Mouse (Mus musculus) left cerebral cortex, postnatal 10 days (tissue): Measurements from ENCODE around the gene Ell. TPM values are rescaled to one million over a fixed set of nuclear protein-coding genes. Genes with fewer than 3 reads are reported as not detected.

ENCODE experiments used
- DNase-seq, 2 experiments: peaks; one replicate each; pipeline ENCODE4 v3.0.0; 2021 to 2022; ENCODE audit warnings: low spot score in 2 of 2, mixed read lengths in 1 of 2; ENCODE audit errors: extremely low spot score in 1 of 2
- intact Hi-C: fragments of 180-260 bp; cut with DNase I; formaldehyde crosslinking; loops from one replicate; pipeline ENCODE4 v1.15.1; 2025
- total RNA-seq, 2 experiments: library from RNA; stranded (reverse); gene quantifications; 2 replicates each; pipeline ENCODE4 v1.2.3; 2021

The Ell gene
- total RNA-seq, 2 experiments from 2014 or later, result 15.1 to 18.5 TPM

DNA sequence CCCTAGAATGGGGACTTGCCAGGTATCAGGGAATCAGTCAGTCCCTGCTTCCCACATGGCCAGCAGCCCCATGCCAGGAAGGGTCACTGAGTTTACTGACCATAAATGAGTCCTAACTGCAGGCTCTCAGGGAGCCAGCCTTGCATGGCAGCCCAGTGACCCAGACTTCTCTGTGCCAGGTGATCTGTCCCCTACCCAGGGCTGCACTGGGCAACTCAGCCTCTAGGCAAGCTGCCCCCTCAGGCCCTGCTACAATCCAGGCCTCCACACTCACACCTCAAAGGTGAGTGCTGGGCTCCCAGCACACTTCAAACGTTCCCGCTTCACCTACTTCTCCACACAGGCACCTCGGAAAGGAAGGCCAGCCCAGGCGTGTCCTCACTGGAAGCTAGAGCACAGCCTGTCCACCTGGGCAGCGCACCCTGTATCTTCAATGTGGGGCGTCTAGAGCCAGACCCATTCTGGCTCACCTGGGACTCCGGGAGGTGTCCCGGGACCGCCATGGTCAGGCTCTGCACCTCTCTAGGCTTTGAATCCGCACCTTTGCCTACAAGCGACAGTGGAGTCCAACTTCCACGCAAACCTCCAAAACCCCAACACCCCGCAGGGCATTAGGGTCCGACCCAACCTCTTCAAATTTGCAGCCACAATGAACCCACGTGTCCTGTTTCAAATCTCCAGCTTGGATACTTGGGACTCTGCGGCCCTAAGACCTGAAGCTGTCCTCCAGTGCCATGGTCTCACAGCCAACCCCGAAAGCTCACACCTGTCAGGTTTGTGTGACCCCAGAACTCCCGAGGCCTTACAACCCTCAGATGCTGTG, 67.7 kb downstream of the Ell start:
- no peak for DNase-seq
- intact Hi-C loops, result no loop called here

DNA sequence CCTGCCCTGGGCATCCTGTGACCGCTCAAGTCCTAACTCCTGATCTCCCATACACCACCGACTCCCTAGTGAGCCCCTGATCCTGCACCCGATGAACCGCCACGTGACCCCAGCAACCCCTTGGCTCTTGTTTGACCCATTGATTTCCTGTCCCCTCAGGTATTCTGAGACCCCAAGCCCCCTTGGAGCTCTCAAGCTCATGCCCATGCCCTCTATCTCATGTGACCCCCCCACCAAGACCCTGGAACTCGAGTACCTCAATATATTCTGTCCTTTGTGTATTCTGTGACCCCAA, 68.3 kb downstream of the Ell start:
- no peak for DNase-seq
- intact Hi-C loops, result no loop called here

DNA sequence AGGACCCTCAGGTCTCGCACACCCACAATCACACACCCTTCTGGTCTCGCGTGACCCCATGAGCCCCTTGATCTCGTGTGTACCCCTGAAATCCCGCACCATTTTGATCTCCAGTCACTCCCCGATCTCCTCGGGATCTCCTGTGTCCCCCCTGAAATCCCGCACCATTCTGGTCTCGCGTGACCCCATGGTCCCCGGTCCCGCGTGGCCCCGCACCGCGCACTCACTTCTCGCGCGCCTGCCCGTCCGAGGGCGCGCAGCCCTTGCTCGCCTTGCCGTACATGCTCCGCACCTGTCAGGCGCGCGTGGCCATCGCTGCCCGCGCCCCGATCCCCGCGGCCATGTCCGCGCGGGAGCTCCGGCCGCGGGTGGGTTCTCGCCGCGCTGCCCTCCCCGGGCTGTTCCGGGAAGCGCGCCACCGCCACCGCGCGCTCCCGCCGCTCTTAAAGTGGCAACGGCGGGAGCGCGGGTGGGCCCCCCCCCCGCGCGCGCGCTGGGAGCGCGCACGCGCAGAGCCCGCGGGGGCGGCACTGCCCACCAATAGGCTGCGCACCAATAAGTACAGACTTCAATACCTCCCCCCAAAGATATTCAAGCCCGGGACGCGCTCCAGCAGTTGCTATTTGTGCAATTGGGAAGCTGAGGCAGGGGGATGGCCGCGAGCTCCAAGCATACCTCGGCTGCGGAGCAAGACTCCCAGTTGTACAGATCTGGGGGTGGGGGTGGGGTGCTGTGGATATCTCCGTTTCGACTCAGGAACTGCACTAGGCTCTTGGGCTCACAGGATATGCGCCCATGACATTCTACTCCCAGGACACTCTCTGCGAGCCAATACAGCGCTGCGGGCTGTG, 68.9 kb downstream of the Ell start:
- intact Hi-C loops, result no loop called here
- DNase-seq, result peak in 1 of 2 experiments; percentile 83

DNA sequence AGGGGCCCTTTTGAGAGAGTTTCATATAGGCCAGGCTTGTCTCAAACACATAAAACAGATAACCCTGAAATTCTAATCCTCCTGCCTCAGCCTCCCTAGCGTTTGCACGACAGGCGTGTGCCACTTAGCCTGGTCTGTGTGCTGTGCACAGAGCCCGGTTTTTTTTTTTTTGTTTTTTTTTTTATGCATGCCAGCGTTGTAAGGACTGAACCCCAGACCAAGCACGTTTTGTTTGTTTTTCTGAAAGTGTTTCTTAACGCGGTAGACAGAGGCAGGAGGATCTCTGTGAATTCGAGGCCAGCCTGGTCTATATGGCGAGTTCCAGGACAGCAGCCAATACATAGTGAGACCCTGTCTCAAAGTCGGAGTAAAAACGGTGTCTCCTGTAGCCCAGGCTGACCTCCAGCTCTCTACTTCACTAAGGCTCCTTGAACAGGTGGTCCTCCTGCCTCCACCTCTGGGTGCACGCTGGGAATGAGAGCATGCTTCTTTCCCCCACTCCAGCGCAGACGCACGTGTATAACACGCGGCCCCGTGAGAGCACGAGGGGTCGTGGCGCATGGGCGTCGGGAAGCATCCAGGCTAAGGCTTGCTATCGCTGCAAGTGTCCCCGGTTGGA, 69.6 kb downstream of the Ell start, which contains the start of gene Ssbp4:
TSS of gene Ssbp4 (minus strand) at position 124 of the 619 bp plus-strand sequence.
- DNase-seq, result no peak
- intact Hi-C loops, result no loop called here

DNA sequence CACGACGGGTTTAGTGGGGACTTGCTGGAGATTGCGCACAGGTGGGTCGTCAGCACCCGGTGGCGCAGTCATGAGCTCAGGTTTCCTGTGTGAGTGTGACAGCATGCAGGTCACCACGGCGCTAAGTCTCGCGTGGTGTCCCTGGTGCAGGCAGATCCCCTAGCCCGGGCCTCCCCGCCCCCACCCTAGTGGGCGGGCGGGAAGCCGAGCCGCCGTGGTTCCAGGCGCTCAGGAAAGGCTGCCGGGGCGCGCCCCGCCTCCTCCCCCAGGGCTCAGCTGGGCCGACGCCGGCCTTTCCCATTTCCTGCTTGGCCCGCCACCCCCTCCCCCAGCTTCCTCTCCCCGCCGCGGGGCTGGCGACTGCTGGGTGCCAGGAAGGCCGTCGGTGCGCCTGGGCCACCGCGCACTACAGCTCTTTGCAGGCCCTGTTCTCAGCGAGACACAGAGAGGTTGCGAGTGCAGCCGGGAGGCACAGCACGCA, 70.2 kb downstream of the Ell start:
- intact Hi-C loops, result no loop called here
- DNase-seq, result peak; percentile 54 to 97

DNA sequence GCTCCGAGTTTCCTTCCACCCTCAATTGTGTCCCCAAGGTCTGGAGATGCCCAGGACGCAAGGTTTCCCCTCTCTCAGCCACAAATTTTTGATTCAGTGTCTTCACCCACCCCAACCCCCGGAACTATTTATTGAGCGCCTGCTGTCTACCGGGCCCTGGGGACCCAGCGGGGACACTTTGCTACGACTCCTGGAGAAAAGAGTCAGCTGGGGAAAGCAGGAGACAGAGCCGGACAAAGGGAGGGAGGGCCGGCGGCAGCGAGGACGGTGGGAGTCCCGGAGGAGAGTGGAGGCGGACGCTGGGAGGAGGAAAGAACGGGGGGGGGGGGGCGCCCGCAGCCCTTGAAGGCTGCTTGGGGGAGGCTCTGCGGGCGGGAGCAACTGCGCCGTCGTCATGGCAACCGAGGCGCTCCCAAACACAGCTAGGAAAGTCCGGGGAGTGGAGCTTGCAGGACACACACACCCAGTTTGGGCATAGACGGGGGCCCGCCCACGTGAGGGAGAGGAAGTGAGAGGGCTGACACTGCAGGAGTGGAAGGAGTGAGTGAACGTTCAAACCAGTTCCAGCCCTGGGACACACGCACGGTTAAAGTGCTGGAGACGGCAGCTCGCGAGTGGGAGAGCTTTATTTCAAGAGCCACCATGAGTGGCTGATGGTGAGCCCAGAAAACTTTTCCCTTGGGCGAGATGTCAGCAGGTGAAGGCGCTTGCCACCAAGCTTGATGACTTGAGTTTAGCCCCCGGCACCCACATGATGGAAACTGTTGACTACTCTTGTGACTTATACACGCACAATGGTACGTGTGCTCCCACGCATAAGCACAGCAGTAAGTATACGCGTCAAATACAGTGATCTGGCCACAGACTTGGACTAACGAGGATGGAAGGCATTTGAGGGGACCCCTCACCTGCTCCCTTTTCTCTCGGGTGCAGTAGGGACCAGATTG, 70.9 kb downstream of the Ell start:
- intact Hi-C loops, result no loop called here
- DNase-seq, result peak; percentile 86 to 97

DNA sequence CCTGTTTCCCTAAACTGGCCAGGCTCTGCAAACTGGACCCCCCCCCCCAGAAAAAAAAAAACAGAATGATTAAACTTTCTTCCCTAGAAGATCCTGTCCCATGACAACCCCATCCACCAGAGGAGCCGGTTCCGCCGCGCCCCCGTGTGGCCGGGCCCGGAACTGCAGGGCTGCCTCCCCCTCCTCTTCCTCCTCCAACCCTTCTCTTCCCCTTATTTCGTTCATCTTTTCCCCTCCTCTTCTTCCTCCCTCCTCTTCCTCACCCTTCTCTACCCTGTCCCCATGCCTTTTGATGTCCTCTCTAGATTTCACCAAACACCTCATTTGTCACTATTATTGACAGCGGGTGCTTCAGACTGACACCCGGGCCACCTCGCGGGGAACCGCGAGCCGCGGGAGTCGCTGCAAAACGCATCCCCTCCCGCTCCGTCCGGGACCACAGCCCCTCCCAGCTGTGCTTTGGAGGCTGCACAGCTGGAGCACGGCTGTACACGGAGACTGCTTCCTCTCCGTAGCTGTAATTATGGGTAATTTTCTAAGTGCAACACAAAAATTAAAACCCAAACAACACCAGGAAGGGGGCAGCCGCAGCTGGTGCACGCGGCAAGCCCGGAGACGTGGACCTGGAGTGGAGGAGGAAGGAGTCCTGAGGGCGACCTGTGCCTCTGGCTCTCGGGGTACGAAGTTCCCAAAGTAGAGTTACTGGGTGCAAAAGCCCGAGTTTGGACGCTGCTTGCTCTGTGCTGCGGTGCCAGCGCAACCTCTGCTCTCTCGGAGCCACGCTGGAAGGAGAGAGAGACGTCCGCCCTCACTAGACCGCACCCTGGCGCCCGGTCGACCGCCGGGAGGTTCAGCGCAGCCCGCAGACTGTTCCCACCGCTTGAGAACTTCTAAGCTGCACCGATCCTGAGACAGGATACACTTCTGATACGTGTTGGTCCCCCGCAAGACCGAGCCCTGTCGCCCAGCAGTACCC, 71.8 kb downstream of the Ell start:
- peak; percentile 62 to 88 for DNase-seq
- intact Hi-C loops, result no loop called here

DNA sequence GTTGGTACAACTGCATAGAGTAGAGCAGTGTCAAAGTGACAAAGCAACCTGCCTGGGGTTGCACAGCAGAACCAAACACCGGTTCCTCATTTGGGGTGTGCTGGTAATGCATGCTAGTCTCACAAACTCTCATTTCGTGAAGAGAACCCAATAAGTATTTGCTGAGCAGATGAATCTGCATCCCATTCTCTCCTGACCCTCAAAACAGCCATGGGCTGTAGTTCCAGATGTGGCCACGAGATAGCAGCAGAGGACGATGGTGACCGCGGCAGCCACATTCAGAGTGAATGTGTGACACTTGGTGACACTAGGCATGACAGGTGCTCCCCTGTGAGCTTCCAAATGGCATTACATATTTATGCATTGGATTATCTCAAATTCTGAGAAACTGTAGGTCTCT, 72.6 kb downstream of the Ell start:
- intact Hi-C loops, result no loop called here
- peak; percentile 81 to 87 for DNase-seq

DNA sequence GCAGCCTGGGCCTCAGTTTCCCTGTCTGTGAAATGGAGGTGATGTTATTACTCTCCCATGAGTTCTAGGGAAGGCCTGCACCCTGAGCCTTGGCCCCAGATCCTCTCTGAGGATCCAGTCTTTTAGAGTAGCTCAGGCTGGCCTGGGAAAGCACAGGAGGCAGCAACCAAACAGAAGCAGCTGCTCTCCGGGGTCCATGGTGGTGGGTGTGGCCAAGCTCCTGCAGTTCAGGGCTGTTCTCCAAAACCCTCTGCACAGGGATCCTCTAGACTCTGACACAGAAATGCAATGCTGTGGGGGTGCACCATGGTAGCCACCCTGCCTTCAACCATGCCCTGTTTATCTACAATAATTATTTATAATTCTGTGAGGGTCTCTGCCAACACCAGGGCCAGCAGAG, 74.5 kb downstream of the Ell start:
- intact Hi-C loops, result no loop called here
- DNase-seq, result no peak

DNA sequence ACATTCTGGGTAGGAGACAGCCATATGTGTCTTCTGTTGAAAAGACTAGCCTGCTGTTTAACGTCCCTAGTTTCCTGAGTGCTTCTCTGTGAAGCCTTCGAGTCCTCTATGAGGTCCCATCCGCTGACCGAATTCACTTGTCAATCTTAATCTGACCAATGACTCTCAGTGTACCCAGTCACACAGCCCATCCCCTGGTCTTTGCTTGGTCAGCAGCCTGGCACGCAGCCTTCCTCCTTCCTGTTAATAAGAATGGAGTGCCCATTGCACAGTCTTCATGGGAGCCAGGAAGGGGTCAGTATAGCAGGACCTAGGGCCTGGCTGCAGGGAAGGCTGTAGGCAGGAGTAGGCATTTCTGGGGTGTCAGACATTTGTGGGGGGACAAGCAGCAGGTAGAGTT, 75.2 kb downstream of the Ell start:
- no peak for DNase-seq
- intact Hi-C loops, result no loop called here

DNA sequence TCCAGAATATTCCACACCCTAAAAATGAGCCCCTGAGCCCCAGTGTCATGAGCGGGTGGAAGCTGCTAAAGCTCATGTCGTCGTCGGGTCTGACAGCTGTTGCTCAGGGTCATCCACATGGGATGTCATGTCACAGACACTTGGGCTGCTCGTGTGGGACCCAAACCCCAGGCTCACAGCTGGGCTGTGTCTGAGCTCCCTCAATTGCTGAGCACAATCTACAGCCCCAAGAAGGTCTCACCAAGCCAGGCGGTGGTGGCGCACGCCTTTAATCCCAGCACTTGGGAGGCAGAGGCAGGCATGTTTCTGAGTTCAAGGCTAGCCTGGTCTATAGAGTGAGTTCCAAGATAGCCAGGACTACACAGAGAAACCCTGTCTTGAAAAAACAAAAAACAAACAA, 76.0 kb downstream of the Ell start:
- no peak for DNase-seq
- intact Hi-C loops, result loop anchor here (5.0 kb wide), 1 partner anchor 52 kb away; no protein-coding TSS in a partner anchor

DNA sequence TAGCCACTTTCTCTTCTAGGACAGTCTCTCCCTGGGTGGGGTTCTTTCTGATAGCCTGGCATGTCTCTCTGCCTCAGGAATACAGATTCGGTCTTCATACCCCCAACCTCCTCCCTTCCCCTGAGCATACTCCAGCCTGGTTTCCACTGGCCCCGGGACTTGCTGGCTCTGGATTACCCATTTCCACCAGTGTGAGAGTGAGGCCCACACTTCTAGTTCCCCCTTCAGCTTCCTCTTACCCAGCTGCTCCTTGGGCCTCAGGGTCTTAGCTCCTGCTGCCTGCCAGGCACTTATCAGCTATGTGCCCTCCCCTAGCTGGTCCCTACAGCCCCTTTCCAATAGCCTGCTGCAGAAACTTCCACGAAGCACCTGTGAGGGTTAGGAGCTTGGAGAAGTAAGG, 76.6 kb downstream of the Ell start, which contains the start of gene Lrrc25:
TSS of gene Lrrc25 (plus strand) at position 262 of the 400 bp plus-strand sequence.
- no peak for DNase-seq
- intact Hi-C loops, result loop anchor here (5.0 kb wide), 1 partner anchor 51 kb away; no protein-coding TSS in a partner anchor

DNA sequence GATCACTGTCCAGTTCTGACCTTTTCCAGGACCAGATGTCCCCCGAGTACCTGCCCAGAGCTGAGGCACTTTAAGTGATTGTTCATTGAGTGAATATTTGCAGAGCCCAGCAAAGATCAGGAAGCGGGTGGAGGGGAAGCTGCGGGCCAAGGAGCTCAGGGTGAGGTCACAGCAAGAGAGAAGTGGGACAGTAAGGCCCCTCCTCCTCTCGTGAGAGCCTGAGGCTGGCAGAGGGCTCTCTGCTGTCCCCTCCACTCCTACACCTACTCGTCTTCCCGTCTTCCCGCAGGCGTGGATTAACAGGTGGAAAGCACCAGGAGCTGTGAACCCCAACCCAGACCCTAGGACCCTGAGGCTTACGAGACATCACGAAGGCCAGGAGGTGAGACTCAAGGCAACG, 77.4 kb downstream of the Ell start:
- DNase-seq, result no peak
- intact Hi-C loops, result loop anchor here (5.0 kb wide), 1 partner anchor 51 kb away; no protein-coding TSS in a partner anchor

DNA sequence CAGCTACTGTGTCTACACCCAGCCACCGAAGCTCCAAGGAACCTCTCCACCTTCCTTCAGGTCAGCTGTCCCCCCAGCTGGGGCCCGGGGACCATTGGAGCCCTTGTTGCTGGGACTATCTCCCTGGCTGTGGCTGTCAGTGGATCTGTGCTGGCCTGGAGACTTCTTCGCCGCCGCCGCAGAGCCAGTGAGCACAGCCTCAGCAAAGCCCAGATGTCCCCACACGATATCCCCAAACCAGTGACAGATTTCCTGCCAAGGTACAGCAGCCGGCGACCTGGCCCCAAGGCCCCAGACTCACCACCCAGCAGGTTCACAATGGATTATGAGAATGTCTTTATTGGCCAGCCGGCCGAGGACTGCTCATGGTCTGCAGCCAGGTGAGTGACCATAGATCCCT, 78.7 kb downstream of the Ell start:
- intact Hi-C loops, result loop anchor here (5.0 kb wide), 1 partner anchor 49 kb away; no protein-coding TSS in a partner anchor
- DNase-seq, result no peak

DNA sequence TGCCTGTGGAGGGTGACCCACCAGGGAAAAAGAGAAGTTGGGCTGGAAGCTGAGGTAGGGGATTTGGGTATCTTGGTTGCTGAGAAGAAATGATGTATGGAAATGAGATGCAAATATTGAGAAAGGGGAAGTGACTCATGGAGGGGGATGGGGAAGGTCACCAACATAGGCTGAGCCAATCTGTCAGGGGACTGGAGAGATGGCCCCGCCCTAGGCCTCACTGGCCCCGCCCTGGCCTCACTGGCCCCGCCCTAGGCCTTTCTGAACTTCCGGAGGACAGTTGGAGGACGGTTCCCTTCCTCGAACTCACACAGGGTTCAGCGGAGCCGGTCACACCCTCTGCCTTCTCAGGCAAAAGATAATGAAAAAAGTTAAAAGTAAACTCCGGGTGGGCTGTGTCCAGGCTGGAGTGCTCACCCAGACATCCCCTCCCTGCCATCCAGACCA, 79.7 kb downstream of the Ell start:
- DNase-seq, result peak in 1 of 2 experiments; percentile 60
- intact Hi-C loops, result loop anchor here (5.0 kb wide), 1 partner anchor 48 kb away; no protein-coding TSS in a partner anchor

DNA sequence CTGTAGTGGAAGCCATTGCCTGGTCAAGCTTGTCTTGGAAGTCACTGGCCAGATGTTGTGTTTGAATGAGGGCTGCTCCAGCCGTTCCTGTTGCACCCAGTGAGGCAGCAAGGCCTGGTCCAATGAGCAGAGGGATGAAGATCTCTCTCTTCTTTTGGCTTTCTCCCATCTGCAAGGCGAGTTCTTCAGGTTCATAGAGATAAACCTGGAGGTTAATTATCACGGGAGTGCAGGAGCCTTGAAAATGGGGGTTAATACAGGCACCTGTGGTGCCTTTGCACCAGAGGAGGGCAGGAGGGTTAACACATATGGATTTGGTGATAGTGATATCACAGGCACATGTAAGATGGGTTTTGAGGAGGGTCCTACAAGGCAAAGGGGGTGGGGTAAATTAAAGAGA, 83.0 kb downstream of the Ell start:
- intact Hi-C loops, result no loop called here
- DNase-seq, result no peak

DNA sequence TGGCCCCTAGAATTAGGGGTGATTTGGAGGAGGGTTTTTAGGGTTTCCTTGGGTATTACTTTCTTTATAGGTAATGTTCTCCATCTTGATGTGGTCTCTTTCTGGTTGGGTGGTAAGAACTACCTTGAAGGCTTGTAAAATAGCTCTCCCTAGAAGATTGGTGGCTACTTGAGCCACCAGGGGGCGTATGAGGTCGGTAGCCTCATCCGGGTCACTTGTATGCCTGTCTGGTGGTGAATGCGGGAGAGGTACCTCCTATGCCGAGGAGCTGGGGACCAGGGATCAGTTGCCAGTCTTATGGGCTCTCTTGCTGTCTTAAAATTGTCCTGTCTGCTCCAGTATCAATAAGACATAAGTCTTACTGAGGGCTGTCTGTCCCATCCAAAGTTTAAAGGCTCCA, 85.8 kb downstream of the Ell start:
- intact Hi-C loops, result no loop called here
- no peak for DNase-seq
